8 mouse cellular contexts compared by ENCODE assay signal in the genomic region with DNA sequence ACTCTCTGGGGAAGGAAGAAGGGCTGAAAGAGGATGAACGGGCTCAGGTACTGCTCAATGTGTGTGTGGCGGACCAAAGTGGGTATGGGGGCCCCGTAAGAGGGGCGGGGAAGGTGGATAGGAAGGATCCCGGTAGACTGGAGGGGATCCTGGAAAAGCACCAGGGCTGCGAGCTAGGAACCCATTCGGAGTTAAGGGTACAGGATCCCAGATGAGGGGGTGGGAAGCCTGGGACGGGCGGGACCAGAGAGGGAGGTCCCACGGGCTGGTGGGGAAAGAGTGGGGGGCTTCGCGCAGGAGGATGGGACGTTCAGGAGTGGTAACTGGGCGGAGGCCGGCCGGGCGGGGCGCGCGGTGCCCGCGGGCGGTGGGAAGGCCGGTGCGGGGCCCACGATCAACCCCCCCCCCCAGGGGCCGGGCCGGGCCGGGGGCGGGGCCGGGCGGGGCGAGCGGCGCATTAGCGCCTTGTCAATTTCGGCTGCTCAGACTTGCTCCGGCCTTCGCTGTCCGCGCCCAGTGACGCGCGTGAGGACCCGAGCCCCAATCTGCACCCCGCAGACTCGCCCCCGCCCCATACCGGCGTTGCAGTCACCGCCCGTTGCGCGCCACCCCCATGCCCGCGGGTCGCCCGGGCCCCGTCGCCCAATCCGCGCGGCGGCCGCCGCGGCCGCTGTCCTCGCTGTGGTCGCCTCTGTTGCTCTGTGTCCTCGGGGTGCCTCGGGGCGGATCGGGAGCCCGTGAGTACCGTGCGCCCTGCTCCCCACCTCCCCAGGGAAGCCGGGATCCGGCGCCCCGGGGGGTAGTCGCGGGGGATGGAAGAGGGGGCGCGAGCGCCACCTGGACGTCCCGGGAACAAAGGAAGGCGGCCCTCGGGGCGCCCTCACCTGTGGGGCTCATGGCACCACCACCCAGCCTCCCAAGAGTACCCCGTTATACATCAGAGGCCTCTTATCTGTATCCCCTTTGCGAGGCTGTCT. TPM values are rescaled to one million over a fixed set of nuclear protein-coding genes. Genes with fewer than 3 reads are reported as not detected.
A peak's percentile ranks its signal among the peaks of the same experiment; 100 is the strongest.
DNase-seq lines count a peak whose midpoint lies in the region; ATAC-seq lines count a peak whose summit lies in the region.

A gene (plus strand): TSS at position 495 of the 977 bp plus-strand sequence.

- peaks cover 100% of the 10 kb centered on the region for H3K27me3 ChIP-seq in heart, embryonic 12.5 days (replicated peaks)
- peaks cover 100% of the 10 kb centered on the region for H3K27me3 ChIP-seq in hindbrain, embryonic 13.5 days

- no peaks in the 10 kb centered on the region for H3K36me3 ChIP-seq in heart, embryonic 12.5 days
- no peaks in the 10 kb centered on the region for H3K36me3 ChIP-seq in hindbrain, embryonic 13.5 days

- peaks cover 60% of the 10 kb centered on the region for H3K4me1 ChIP-seq in heart, embryonic 12.5 days (replicated peaks)
- H3K4me1 ChIP-seq in hindbrain, embryonic 13.5 days (replicated peaks), result peaks cover 56% of the 10 kb centered on the region

- peak within 1 kb of the TSS; percentile 82 for H3K4me2 ChIP-seq in heart, embryonic 12.5 days
- peak within 1 kb of the TSS; percentile 58 for H3K4me2 ChIP-seq in hindbrain, embryonic 13.5 days

- DNase-seq in heart, postnatal 4 days, result no peak
- peak; percentile 27 for DNase-seq in ES-CJ7 (ENCODE audit: low read depth, low spot score)
- peak; percentile 19 for DNase-seq in lung, postnatal 10 days
- DNase-seq in Muller cell, postnatal 12 days (ENCODE audit: inconsistent ontology term), result no peak

- H3K9ac ChIP-seq in heart, embryonic 12.5 days, result peak within 1 kb of the TSS; percentile 53
- H3K9ac ChIP-seq in hindbrain, embryonic 13.5 days, result peak within 1 kb of the TSS; percentile 58; the same call in 1 of the 2 replicates

- no peaks in the 10 kb centered on the region for H3K9me3 ChIP-seq in heart, embryonic 12.5 days (replicated peaks)
- no peaks in the 10 kb centered on the region for H3K9me3 ChIP-seq in hindbrain, embryonic 13.5 days

- H3K27ac ChIP-seq in heart, embryonic 12.5 days (ENCODE audit: poor library complexity, severe bottlenecking), result no peak within 1 kb of the TSS
- no peak within 1 kb of the TSS for H3K27ac ChIP-seq in hindbrain, embryonic 13.5 days

- 0 out of 2 replicates have a peak, but pooled peaks have one; percentile 7 for ATAC-seq in heart, embryonic 12.5 days (ENCODE audit: insufficient number of reproducible peaks, low FRiP score)
- ATAC-seq in hindbrain, embryonic 13.5 days (ENCODE audit: low FRiP score), result no peak
- ATAC-seq in megakaryocyte progenitor cell, adult 5-6 weeks (replicated peaks; ENCODE audit: poor library complexity), result no peak
- no peak for ATAC-seq in megakaryocyte-erythroid progenitor cell, adult 5-6 weeks (replicated peaks; ENCODE audit: low FRiP score, low TSS enrichment, poor library complexity, severe bottlenecking)

- peak within 1 kb of the TSS; percentile 49 for H3K4me3 ChIP-seq in heart, embryonic 12.5 days
- peak within 1 kb of the TSS; percentile 38 for H3K4me3 ChIP-seq in hindbrain, embryonic 13.5 days

- whole genome bisulfite sequencing in heart, embryonic 12.5 days, result under 1% methylated on average over 72 of the region's 93 CpGs
- WGBS in hindbrain, embryonic 13.5 days, result 2% methylated on average over 65 of the region's 93 CpGs

RNA-seq across cellular contexts. Expression of the gene that starts here (rescaled TPM):
- polyA plus RNA-seq in heart, embryonic 12.5 days (2016; fragmentation: Nextera tagmentation; extraction: Ambion mirVana), result 1.00 and 1.8 TPM in 2 replicates
- under 1 TPM in 1 of 2 experiments, not detected in 1; 0.55 TPM for total RNA-seq in heart, postnatal 4 days (2021)
- 2.2 and 2.9 TPM in 2 replicates for polyA plus RNA-seq in hindbrain, embryonic 13.5 days (2015; fragmentation: Nextera tagmentation; extraction: Ambion mirVana)
- not detected in 2 replicates for total RNA-seq in megakaryocyte progenitor cell, adult 5-6 weeks (2015)
- total RNA-seq in megakaryocyte progenitor cell, adult 5-6 weeks (2017), result not detected in 2 replicates
- total RNA-seq in megakaryocyte-erythroid progenitor cell, adult 5-6 weeks (2014; fragmentation: Nextera tagmentation), result 0.30 and 2.3 TPM in 2 replicates
- not detected in 2 replicates for total RNA-seq in megakaryocyte-erythroid progenitor cell, adult 5-6 weeks (2017)

Comparison
In these comparisons a context has a peak if more than half of its experiments do, and no peak if none do; other contexts are left out.
1. DNase-seq: peak in ES-CJ7 (single experiment) and lung, postnatal 10 days (single experiment); none in heart, postnatal 4 days (single experiment) and Muller cell, postnatal 12 days (single experiment).